Mouse (Mus musculus) kidney, postnatal 10 days (tissue): ENCODE data around the gene Gpd1.

Experiments
- DNase-seq: peaks from one replicate; pipeline ENCODE4 v3.0.0; 2021; ENCODE audit warnings: mixed read lengths

Gene Gpd1

DNA sequence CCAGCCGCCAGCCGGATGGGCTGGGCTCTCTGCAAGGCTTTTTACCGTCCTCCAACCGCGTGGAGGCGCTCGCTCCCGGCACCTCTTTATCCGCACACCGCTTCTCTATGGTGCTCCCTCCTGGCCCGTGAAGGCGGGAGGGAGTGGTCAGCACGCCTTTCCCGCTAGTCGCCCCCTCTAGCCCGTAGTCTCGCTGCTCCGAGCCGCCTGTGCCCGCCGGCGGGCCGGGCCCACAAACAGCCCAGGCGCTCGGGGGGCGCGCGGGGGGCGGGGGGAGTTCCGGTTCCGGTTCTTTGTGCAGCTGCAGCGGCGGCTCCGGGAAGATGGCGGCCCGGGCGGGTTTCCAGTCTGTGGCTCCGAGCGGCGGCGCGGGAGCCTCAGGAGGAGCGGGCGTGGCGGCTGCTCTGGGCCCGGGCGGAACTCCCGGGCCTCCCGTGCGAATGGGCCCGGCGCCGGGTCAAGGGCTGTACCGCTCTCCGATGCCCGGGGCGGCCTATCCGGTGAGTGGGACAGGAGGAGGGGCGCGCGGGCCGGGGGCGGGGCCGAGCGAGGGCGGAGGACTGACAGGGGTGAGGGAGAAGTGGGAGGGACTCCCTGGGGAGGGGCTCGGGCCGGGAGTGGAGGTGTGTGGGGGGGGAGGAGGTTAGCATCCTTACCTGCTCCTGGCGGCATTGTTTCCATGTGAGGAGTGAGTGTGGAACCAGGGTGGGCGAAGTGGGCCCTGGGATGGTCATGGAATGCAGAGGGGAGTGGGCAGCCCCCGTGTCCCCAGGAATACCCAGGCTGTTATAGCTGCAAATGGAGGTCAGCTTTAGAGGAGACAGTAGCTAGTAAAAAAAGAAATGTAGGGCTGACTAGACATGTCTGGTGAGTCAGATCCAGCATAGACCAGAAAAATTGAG is 15.1 kb upstream of the Gpd1 start, which contains the start of gene Smarcd1:
TSS of gene Smarcd1 (plus strand) at position 131 of the 902 bp plus-strand sequence.
- peak; percentile 97 for DNase-seq

DNA sequence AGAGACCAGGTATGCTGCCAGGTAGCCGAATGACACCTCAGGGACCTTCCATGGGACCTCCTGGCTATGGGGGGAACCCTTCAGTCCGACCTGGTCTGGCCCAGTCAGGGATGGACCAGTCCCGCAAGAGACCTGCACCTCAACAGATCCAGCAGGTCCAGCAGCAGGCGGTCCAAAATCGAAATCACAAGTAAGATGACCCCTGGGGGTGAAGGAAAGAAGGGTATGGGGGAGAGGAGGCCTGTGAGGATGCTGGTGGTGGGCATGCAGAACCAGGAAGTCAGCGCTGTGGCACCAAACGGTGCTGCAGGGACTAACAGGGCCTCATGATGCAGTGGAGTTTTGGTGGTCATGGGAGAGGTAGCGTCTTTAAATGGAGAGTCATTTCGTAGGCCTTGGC is 14.2 kb upstream of the Gpd1 start:
- no peak for DNase-seq

DNA sequence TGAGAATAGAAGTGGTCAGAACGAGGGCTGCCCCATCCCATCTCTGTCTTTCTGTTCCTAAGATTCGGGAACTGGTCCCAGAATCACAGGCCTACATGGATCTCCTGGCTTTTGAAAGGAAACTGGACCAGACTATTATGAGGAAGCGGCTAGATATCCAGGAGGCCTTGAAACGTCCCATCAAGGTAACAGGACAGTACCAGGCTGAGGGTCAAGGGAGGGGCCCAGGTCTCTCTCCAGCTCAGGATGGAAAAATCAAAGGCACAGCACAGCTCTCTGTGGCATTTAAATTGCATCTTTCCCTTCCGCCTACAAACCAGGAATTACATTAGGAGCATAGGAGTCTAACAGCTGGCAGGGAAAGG is 13.7 kb upstream of the Gpd1 start:
- no peak for DNase-seq

DNA sequence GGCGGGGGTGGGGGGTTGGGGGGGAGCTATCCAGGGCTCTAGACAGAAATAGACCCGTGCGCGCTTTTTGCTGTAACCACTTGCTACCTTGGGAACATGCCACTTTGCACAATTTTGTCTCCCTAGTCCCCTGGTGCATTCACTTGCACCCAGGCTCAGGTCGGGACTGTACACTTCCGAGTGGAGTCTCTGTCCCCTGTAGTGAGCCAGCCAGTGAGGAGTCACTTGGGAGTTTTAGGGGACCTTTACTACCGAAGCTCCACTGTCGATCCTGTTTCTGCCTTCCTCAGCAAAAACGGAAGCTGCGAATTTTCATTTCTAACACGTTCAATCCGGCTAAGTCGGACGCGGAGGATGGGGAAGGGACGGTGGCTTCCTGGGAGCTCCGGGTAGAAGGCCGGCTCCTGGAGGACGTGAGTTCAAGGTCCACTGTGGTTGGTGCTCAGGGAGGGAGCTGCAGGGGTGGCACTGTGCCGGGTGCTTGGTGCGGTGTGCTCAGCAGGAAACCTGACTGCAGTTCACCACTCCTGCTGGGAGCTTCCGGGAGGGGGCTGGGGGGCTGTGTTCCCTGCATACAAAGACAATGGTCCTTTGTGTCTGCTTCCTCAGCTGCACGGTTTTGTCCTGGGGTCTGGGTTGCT is 13.2 kb upstream of the Gpd1 start:
- peak; percentile 78 for DNase-seq

DNA sequence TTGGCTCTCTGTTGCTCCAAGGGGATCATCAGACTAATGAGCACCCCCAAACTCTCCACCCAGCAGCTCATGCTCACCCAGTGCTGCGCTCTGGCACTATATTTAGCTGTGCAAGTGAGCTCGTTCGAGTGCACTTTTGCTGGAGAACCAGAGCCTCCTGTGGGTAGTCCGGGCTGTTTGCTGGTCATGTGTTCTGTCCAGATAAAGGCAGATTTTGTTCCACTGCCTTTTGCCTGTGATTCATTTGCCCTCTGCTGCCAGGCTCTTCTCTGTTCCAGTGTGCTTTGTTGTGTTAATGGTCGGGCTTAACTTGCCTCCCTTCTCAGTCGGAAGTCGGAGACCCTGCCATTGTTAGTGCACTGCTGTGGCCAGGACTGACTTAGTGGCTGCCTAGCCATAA is 12.4 kb upstream of the Gpd1 start:
- DNase-seq: no peak

DNA sequence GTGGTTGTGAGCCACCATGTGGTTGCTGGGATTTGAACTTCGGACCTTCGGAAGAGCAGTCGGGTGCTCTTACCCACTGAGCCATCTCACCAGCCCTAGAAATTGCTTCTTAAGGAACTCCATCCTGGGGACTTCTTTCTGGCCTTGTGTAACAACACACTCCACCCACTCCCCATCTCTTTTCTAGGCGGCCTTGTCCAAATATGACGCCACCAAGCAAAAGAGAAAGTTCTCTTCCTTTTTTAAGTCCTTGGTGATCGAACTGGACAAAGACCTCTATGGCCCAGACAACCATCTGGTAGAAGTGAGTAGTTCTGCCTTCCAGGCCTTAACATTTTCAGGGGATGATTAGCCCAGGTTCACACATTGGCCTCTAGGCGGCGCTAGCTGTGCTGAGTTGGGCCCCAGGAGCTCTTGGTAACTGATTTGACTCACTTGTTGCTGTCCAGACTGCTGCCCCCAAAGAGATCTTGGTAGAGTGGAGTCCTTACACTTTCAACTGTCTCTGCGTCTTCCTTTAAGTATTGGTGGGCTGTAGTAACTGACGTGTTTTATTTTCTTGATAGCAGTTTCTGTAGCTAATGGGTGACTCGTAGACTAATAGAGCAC is 11.8 kb upstream of the Gpd1 start, which contains the start of gene Gm17349:
TSS of gene Gm17349 (minus strand) at position 51 of the 609 bp plus-strand sequence.
- DNase-seq: peak; percentile 74

DNA sequence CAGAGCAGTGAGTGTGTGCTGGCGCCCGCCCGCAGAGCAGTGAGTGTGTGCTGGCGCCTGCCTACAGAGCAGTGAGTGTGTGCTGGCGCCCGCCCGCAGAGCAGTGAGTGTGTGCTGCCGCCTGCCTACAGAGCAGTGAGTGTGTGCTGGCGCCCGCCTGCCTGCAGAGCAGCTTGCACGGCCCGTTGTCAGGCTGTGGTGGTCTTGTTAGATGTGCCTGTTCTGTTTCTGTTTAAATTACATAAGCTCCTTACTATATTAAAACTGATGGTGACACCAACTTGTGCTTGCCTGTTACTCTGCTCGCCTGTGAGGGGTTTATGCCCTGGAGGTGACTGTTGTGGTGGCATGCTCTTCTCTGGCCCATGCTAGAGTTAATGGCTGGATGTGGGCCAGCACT is 9.1 kb upstream of the Gpd1 start:
- no peak for DNase-seq

DNA sequence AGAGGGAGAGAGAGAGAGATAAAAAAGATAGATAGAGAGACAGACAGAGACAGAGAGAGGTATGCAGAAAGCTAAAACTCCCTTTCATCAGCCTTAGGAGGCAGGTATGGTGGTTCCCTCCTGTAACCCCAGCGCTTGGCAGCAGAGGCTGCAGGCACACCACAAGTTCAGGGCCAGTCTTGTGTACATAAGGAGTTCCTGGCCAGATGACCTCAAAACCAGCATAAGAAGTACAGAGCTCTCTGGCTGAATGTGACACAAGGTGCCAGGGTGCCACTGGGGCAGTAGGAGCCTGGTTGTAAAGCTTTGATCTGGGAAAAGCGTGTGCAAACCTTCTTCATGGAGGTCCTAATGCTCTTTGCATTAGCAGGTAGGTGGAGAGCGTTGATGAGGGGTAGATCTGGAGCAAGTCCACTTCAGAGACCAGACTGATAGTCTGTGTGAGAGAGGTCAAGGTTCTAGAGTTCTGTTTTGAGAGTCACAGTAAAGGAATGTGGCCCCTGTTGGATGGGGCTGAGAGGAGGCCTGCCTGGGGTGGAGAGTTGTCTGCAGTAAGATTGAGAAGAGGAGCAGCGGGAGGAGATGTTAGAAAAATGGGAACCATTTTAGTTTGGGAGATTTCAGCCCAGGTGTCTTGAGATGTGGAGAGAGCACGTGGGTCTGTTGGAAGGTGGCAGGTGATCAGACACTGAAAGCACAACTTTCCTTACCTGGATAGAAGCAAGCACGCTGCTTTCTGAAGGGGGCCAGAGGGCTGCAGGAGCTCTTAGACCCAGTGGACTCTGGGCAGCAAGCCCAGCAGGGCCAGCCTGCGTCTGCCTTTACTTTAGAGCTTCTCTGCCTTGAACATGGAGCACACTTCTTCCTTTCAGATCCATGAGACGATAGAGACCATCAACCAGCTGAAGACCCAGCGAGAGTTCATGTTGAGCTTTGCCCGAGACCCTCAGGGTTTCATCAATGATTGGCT is 6.8 kb upstream of the Gpd1 start:
- DNase-seq: no peak

DNA sequence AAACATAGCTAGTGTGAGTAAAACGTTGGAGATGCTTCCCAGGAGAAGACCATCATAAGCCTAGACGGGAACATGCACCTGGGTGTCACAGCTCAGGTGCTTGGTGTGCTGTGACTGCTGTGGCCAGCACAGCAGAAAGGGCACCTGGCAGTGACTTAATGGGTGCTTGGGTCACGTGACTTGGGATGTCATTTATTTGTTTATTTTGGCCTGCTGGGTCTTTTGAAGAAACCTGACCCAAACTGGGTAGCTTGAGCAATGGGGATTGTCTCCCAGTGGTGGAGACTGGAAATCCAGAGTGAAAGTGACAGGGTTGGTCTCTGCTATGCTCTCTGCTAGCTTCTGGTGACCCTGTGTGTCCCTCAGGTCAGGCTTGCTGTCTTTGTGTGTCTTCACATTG is 5.8 kb upstream of the Gpd1 start:
- DNase-seq: no peak

DNA sequence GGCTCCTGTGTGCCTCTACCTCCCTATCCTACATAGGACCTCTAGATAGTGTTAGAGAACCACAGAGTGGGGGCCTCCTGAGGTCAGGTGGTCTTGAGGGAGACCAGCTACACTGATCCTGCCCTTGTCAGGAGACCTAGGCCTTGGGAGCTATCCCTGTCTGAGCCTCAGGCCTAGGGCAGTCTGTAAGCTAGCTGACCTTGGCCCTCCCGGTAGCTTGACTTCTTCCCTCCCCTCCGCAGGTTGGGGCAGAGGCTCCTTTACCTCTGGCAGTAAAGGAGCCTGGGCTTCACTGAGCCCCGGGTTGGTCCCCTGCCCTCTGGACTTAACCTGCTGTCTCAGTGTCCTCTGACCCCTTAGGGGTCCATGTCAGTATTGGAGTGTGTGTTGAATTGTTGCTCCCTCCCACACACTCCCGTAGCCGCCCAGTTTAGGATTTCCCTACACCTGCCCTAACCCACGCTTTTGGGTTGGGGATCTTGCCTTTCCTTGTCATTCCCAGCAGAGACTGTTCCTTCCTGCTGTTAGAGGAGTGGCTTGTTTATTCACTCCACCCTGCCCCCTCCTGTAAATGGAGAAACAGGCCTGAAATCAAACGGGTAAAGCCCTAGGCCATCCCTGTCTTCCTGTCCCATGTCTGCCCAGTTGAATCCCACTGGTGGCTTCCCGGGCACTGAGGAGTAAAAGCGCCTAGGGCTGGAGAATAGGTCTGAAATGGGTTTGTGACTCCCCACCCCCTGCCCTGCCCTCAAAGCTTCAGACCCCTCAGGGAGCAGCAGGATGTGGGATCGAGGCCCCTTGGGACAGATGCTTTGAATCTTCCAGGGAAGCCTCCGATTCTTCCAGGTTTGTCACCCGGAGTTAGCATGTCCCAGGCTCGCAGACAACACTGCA is 4.4 kb upstream of the Gpd1 start:
- no peak for DNase-seq

DNA sequence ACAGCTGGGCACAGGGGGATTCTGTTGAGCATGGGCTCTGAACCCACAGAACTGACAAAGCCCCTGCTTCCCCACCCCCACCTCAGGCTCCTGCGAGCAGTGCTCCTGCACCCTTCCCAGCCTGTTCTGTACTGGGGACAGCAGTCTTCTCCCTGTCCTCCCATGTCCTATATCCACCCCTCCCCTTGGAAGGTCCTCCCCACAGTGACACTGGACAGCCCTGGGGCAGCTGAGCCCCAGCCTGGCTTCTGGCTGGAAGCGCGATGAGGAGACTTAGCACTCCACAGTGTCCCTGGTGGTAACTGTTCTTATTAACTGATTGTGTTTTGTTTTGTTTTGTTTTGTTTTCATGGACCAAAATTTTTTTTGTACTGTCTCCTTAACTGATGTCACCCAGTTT is 3.7 kb upstream of the Gpd1 start:
- DNase-seq: no peak

DNA sequence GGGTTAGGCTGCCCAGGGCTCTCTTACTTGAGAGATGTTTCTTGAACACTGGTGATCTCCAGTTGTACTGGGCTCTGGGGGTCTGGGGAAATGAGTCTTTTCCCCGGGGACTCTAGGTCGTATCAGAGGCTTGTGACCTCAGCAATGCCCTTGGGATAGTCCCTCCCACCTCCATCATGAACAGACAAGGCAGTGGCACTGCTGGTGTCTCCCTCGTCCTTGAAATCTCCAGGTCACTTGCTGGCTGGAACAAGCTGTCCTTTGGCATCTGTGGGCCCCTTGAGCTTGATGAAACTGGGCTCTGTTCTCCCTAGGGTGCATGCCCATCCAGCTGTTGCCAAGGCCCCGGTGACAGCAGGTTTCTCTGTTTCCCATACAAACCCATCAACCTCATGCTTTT is 3.1 kb upstream of the Gpd1 start:
- no peak for DNase-seq

DNA sequence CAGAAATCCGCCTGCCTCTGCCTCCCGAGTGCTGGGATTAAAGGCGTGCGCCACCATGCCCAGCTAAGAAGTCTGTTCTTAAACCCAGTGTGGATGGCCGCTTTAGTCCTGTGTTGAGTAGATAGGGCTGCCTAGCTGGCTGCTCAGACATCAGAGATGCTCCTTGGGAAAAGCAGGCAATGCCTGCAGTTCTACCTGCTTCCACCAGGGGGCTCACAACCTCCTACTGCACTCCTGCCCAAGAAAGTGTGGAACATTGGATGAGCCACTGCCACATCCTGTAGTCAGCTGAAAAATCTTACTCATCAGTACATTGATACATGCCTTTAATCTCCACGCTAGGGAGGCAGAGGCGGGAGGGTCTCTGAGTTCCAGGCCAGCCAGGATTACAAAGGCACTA is 2.5 kb upstream of the Gpd1 start:
- peak; percentile 86 for DNase-seq

DNA sequence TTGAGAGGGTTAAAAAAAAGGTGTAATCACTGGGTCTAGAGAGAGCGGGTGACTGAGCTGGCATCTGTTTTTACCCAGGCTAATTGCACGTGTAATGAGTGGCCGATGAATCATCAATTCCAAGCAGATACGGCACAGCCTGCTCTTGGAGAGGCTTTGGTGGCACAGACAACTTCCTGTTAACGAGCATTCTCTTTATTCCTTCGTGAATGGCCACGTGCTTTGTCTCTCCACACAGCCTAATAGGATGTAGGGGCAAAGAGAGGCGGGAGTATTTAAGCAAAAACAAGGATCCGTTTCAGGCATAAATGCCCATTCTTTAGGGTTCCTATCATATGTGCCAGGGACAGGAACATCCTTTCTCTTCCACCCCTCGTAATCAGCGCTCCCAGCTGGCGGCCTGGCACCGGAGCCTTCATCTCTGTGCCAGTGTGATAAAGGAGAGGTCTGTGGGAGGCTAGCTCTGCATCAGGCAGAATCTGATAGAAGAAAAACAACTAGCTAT is 1.9 kb upstream of the Gpd1 start:
- DNase-seq: no peak

DNA sequence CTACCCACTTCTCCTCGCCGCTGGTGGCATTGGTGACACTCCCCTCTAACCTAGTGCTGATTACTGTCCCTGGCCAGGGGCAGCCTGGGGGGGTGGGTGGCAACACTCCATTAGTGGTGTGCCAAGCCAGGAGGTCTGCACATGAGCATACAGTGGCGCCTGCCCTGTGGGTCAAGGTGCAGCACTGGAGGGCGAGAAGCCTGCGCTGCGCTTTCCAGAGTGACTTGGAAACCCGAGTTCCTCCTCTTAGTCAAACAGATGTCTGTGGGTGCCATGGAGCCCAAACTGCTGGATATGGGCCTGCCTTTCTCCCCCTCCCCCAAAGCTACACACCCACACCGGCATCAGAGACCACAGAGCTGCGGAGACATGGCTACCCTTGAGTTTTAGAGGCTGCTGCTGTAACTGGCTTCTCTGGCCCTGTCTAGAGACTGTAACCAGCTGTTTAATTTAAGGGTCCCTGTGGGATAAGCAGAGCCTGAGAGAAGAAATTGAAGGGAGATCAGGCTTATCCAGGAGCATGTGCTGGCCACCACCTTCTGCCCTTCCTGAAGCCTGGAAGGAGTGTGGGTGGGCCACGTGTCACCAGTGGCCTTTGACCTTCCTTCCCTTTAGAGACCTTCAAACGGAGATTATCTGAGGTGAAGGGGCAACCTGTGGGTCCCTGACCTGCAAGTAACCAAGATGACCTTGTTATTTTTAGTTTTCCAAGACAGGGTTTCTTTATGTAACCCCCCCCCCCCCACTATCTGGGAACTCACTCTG is 1.2 kb upstream of the Gpd1 start:
- DNase-seq: peak; percentile 73

DNA sequence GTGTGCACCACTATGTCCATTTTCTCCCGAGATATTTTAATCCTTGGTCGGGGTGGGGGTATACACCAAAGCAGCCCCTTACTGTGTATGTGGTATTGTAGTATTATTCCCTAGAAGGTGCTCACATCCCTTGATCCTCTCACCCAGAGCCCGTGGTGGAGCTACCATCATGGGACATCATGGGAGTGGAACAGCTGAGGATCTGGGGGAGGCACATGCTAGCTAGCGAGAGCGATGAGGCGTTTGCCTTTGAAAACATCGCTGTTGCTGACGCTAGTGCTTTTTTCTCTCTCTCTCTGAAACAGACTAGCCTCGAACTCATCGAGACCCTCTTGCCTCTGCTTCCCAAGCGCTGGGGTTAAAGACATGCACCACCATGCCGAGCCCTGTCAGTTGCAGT is 501 bp upstream of the Gpd1 start:
- no peak for DNase-seq

DNA sequence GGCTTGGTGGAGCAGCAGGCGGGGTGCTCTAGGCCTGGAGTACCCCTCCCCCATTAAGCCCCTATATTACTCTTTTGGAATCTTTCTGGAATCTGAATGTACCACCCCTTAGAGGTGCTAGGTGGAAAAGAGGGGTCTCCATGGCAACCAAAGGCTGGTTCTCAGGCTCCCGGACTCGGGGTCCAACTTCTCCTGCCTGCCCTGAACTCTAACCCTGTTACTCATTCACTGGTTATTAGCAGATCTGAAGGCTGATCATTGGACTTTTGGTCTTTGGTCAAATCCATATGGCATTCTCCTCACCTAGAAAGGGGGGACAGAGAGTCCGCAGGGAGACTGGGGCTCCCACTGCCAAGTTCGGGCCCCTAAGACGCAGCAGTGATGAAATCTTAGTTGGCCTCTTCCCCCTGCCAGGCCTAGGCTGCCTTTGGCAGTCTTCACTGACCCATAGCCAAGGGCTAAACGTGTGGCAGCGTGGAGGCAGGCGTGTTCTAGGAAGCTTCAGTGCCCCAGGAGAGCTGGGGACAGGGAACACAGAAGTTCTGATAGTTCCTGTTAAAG is 1.2 kb downstream of the Gpd1 start:
- peak; percentile 64 for DNase-seq

DNA sequence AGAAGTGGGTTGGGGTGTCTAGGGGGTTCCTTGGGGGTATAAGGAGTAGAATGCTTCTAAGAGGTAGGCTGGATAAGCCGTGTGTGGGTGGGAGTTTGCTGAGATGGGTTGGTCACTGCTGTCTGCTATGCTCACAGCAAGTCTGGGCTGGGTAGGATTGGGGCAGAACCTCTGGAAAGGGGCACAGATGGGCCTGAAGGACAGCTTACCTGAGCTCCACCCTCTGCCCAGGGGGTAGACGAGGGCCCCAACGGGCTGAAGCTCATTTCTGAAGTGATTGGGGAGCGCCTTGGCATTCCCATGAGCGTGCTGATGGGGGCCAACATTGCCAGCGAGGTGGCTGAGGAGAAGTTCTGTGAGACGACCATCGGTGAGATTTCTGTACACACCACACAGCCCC is 2.5 kb downstream of the Gpd1 start:
- DNase-seq: no peak

DNA sequence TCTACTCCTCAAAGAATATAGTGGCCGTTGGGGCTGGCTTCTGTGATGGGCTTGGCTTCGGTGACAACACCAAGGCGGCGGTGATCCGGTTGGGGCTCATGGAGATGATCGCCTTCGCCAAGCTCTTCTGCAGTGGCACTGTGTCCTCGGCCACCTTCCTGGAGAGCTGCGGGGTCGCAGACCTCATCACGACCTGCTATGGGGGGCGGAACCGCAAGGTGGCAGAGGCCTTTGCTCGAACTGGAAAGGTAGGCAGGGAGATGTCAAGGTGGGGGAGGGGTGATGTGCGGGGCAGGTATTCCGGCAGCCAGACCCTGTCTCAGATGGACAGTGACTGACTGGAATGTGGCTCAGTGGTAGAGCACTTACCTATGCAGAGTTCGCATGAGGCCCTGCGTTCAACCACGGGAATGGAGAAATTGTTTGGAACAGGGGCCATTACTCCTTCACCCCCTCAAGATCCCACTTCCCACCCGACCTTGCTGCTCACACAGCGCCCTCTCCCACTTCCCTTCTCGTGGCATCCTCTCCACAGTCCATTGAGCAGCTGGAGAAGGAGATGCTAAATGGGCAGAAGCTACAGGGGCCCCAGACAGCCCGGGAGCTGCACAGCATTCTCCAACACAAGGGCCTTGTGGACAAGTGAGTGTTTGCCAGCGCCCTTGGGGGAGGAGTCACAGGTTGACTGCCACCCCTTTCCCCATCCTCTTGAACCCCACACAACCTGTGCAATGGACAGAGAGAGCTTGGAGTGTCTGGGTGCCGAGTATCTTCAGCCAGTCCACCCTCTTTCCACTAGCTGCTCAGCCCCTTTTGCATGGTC is 4.8 kb downstream of the Gpd1 start:
- no peak for DNase-seq
